Mouse (Mus musculus) hindbrain, embryonic 11.5 days (tissue): ENCODE results near the gene Haus5. TPM values are rescaled to one million over a fixed set of nuclear protein-coding genes. Genes with fewer than 3 reads are reported as not detected.

Experiments used
- ATAC-seq: fragments of 200-750 bp; cut with Nextera tagmentation; 2 replicates; pipeline ENCODE4 v1.8.0; 2017; ENCODE audit warnings: mild to moderate bottlenecking, moderate TSS enrichment, moderate library complexity; ENCODE audit not compliant: low FRiP score
- DNase-seq: peaks from one replicate; pipeline ENCODE4 v3.0.0-alpha.2; 2015; ENCODE audit warnings: low spot score
- H3K27ac ChIP-seq: fragments of 300-500 bp; sonication (generic); 2 replicates; pipeline ENCODE4 v1.5.1; 2014; ENCODE audit warnings: mild to moderate bottlenecking, low read depth, low read length
- H3K27me3 ChIP-seq: fragments of 300-500 bp; sonication (generic); 2 replicates; pipeline ENCODE4 v1.6.1; 2014; ENCODE audit warnings: mild to moderate bottlenecking, low read length, moderate library complexity, mixed read lengths; ENCODE audit not compliant: control insufficient read depth, insufficient read depth
- H3K36me3 ChIP-seq: fragments of 300-500 bp; sonication (generic); 2 replicates; pipeline ENCODE4 v1.6.1; 2014; ENCODE audit warnings: mild to moderate bottlenecking, low read length, moderate library complexity, mixed read lengths; ENCODE audit not compliant: control insufficient read depth, insufficient read depth
- H3K4me1 ChIP-seq: fragments of 300-500 bp; sonication (generic); replicated peaks from 2 replicates; pipeline ENCODE4 v1.6.1; 2014; ENCODE audit warnings: low read length, mixed read lengths; ENCODE audit not compliant: control insufficient read depth, insufficient read depth
- H3K4me2 ChIP-seq: fragments of 300-500 bp; sonication (generic); replicated peaks from 2 replicates; pipeline ENCODE4 v1.6.1; 2014; ENCODE audit warnings: mild to moderate bottlenecking, low read depth, low read length
- H3K4me3 ChIP-seq: fragments of 300-500 bp; sonication (generic); 2 replicates; pipeline ENCODE4 v1.5.1; 2014; ENCODE audit warnings: low read depth, low read length
- H3K9ac ChIP-seq: fragments of 300-500 bp; sonication (generic); 2 replicates; pipeline ENCODE4 v1.6.1; 2014; ENCODE audit warnings: low read depth, low read length
- H3K9me3 ChIP-seq: fragments of 300-500 bp; sonication (generic); 2 replicates; pipeline ENCODE4 v1.6.1; 2016; ENCODE audit warnings: low read length; ENCODE audit not compliant: control insufficient read depth
- WGBS: fragments of 180-500 bp; shearing (Covaris S2); extraction: QIAGEN DNeasy Blood & Tissue Kit; methylation state at CpG from one replicate; pipeline ENCODE4 v1.1.7; 2014; 5-methylcytosine and 5-hydroxymethylcytosine counted together
- polyA plus RNA-seq: library from polyadenylated mRNA; unstranded; fragments of >200 nt; fragmentation: Nextera tagmentation; extraction: Ambion mirVana; gene quantifications from 2 replicates; pipeline ENCODE4 v1.2.1, GENCODE M21; 2014

The Haus5 gene
- polyA plus RNA-seq, 1 experiment from 2014 or later, result 40.3 TPM

- H3K4me1 ChIP-seq, result no peaks in the 10 kb centered on the region
- H3K4me3 ChIP-seq, result no peak overlapping the region
- no peak overlapping the region for H3K4me2 ChIP-seq
- DNase-seq, result no peak
- H3K27ac ChIP-seq, result no peak overlapping the region
- WGBS, result 61% methylated on average over 5 of the region's 5 CpGs
- H3K27me3 ChIP-seq, result no peaks in the 10 kb centered on the region
- ATAC-seq, result no peak
- peaks cover 10% of the 10 kb centered on the region for H3K36me3 ChIP-seq
- H3K9ac ChIP-seq, result no peak overlapping the region
- H3K9me3 ChIP-seq, result no peaks in the 10 kb centered on the region
Measured at GRCm38 (mm10) chr7:30615049-30615760, 49.6 kb downstream of the Haus5 start.

- no peak for DNase-seq
- Histone ChIP-seq H3K9ac (no peak overlapping the region), H3K9me3 (no peaks in the 10 kb centered on the region), H3K4me3 (no peak overlapping the region), H3K36me3 (peaks cover 10% of the 10 kb centered on the region), H3K27me3 (no peaks in the 10 kb centered on the region), H3K27ac (no peak overlapping the region), H3K4me1 (no peaks in the 10 kb centered on the region), H3K4me2 (no peak overlapping the region)
- ATAC-seq, result no peak
- 87% methylated on average over 2 of the region's 2 CpGs for WGBS
Measured at GRCm38 (mm10) chr7:30614454-30614853, 50.3 kb downstream of the Haus5 start.

GRCm38 (mm10) chr7:30613529-30614112 is 51.2 kb downstream of the Haus5 start:
- H3K4me2 ChIP-seq, result no peak overlapping the region
- H3K27ac ChIP-seq, result no peak overlapping the region
- WGBS, result 24% methylated on average over 14 of the region's 14 CpGs
- H3K27me3 ChIP-seq, result no peaks in the 10 kb centered on the region
- H3K9me3 ChIP-seq, result no peaks in the 10 kb centered on the region
- no peaks in the 10 kb centered on the region for H3K4me1 ChIP-seq
- DNase-seq (peak; percentile 79), ATAC-seq (peak; percentile 27; the same call in 1 of the 2 replicates)
- H3K9ac ChIP-seq, result no peak overlapping the region
- no peak overlapping the region for H3K4me3 ChIP-seq
- peaks cover 6% of the 10 kb centered on the region for H3K36me3 ChIP-seq

GRCm38 (mm10) chr7:30612654-30613402 is 52.0 kb downstream of the Haus5 start, which contains the start of gene Upk1a:
Gene Upk1a (minus strand): TSS chr7:30612847.
- Histone ChIP-seq H3K27ac (no peak within 1 kb of the TSS), H3K9ac (no peak within 1 kb of the TSS), H3K4me1 (no peaks in the 10 kb centered on the region), H3K36me3 (peaks cover 4% of the 10 kb centered on the region; the same call in 1 of the 2 replicates), H3K4me2 (no peak within 1 kb of the TSS), H3K9me3 (no peaks in the 10 kb centered on the region), H3K4me3 (no peak within 1 kb of the TSS), H3K27me3 (no peaks in the 10 kb centered on the region)
- ATAC-seq (0 out of 2 replicates have a peak, but pooled peaks have one; percentile 30), DNase-seq (no peak)
- 84% methylated on average over 8 of the region's 8 CpGs for WGBS

GRCm38 (mm10) chr7:30610043-30610442 is 54.8 kb downstream of the Haus5 start:
- ATAC-seq, result no peak
- Histone ChIP-seq H3K9me3 (no peaks in the 10 kb centered on the region), H3K27ac (no peak overlapping the region), H3K4me3 (no peak overlapping the region), H3K36me3 (no peaks in the 10 kb centered on the region), H3K4me2 (no peak overlapping the region), H3K4me1 (no peaks in the 10 kb centered on the region), H3K9ac (no peak overlapping the region), H3K27me3 (no peaks in the 10 kb centered on the region)
- WGBS, result 58% methylated on average over 7 of the region's 7 CpGs
- DNase-seq, result no peak

GRCm38 (mm10) chr7:30608476-30608875 is 56.3 kb downstream of the Haus5 start:
- no peak for ATAC-seq
- WGBS, result 45% methylated on average over 16 of the region's 16 CpGs
- no peak for DNase-seq

GRCm38 (mm10) chr7:30607706-30608309 is 57.0 kb downstream of the Haus5 start:
- no peak overlapping the region for H3K9ac ChIP-seq
- H3K4me2 ChIP-seq, result no peak overlapping the region
- no peaks in the 10 kb centered on the region for H3K36me3 ChIP-seq
- WGBS, result 26% methylated on average over 8 of the region's 8 CpGs
- H3K9me3 ChIP-seq, result no peaks in the 10 kb centered on the region
- H3K4me3 ChIP-seq, result no peak overlapping the region
- H3K27me3 ChIP-seq, result no peaks in the 10 kb centered on the region
- no peak for ATAC-seq
- DNase-seq, result peak; percentile 70
- H3K27ac ChIP-seq, result no peak overlapping the region
- H3K4me1 ChIP-seq, result no peaks in the 10 kb centered on the region

More at GRCm38 (mm10) chr7:30608476-30608875, 56.3 kb downstream of the Haus5 start:
- Histone ChIP-seq H3K4me3 (no peak overlapping the region), H3K27ac (no peak overlapping the region), H3K4me2 (no peak overlapping the region), H3K9me3 (no peaks in the 10 kb centered on the region), H3K4me1 (no peaks in the 10 kb centered on the region), H3K27me3 (no peaks in the 10 kb centered on the region), H3K36me3 (no peaks in the 10 kb centered on the region), H3K9ac (no peak overlapping the region)

GRCm38 (mm10) chr7:30604944-30605343 is 59.9 kb downstream of the Haus5 start:
- WGBS, result 83% methylated on average over 8 of the region's 8 CpGs
- Histone ChIP-seq H3K4me3 (no peak overlapping the region), H3K9me3 (no peaks in the 10 kb centered on the region), H3K4me1 (no peaks in the 10 kb centered on the region), H3K27ac (no peak overlapping the region), H3K4me2 (no peak overlapping the region), H3K27me3 (no peaks in the 10 kb centered on the region), H3K36me3 (no peaks in the 10 kb centered on the region), H3K9ac (no peak overlapping the region)
- ATAC-seq (no peak), DNase-seq (no peak)
